Mouse (Mus musculus): ENCODE data around the gene Csf1. TPM values are rescaled to one million over a fixed set of nuclear protein-coding genes. Genes with fewer than 3 reads are reported as not detected.

The Csf1 gene
- total and polyA plus RNA-seq, 3 experiments, result 0.12 to 0.19 TPM; not detected in 1

DNA sequence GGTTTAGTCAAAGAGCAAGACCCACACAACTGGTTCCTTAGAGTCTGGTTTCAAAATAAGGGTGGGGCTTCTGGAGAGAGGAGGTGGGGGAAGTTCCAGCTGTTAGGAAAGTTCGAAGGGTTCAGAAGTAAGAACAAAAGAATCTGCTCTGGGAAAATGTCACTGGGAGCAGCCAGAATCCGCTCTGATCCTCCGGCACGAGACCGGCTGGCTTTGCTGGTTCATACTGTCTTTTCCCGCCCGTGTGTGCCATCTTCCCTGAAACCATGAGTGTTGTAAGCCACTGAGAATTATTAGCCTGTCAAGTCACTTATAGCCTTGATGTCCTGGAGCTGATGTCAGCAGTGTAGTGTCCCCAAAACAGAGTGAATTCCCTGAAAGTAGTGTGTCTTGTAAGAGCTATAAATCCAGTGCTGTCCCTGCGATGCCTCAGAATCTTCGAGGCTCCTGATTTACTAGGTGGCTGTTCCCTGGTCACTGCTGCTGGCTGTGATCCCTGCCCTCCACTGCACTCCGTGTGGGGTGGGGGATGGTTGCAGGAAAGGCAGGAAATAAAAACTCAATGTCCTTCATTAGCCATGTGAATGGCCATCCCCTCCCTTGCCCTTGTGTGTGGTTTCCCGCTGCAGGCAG, 26.8 kb upstream of the Csf1 start:
- Histone ChIP-seq H3K79me2 (ENCODE audit: control insufficient read depth, insufficient read depth, low read length, poor library complexity) (no peaks in the 10 kb centered on the region), H3K27ac (ENCODE audit: control insufficient read depth, low read depth, low read length) (no peak overlapping the region), H3K9ac (ENCODE audit: control insufficient read depth, low read depth, low read length, poor library complexity, severe bottlenecking) (no peak overlapping the region), H3K9me3 (replicated peaks; ENCODE audit: insufficient read depth, low read length) (no peaks in the 10 kb centered on the region), H3K4me1 (ENCODE audit: control insufficient read depth in 1 of 2, insufficient read depth in 2 of 2, low read length in 2 of 2) (no peaks in the 10 kb centered on the region), H3K27me3 (ENCODE audit: control insufficient read depth in 1 of 2, insufficient read depth in 2 of 2, low read length in 2 of 2) (peaks cover 7 to 11% of the 10 kb centered on the region in 2 experiments), H3K36me3 (ENCODE audit: control insufficient read depth in 1 of 2, insufficient read depth in 2 of 2, low read length in 2 of 2) (no peaks in the 10 kb centered on the region), H3K4me3 (ENCODE audit: control insufficient read depth in 1 of 2, insufficient read depth in 1 of 2, low read depth in 2 of 2, low read length in 2 of 2) (no peak overlapping the region)
- TF ChIP-seq NRF1 (IDR thresholded peaks at IDR 0.05; ENCODE audit: insufficient read depth, low read depth, low read length, poor library complexity, severe bottlenecking), result no peak
- no peak for DNase-seq (ENCODE audit: low read depth, low spot score)

DNA sequence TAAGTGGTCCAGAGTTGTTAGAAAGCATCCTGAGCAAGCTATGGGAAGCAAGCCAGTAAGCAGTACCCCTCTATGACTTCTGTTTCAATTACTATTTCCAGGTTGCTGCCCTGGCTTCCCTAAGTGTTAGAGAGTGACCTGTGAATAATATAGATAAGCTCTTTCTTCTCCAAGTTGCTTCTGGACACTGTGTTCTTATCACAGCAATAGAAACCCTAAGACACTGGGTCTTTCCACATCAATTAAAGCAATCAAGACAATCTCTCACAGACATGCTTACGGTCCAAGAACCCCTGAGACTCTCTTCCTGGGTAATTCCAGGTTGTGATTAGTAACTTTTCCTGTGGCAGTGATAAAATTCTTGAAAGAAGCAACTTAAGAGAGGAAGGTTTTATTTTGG, 26.1 kb upstream of the Csf1 start:
- no peaks in the 10 kb centered on the region for H3K79me2 ChIP-seq (ENCODE audit: control insufficient read depth, insufficient read depth, low read length, poor library complexity)
- H3K27me3 ChIP-seq (ENCODE audit: control insufficient read depth in 1 of 2, insufficient read depth in 2 of 2, low read length in 2 of 2), result peaks cover 7 to 11% of the 10 kb centered on the region in 2 experiments
- no peak overlapping the region for H3K9ac ChIP-seq (ENCODE audit: control insufficient read depth, low read depth, low read length, poor library complexity, severe bottlenecking)
- no peaks in the 10 kb centered on the region for H3K36me3 ChIP-seq (ENCODE audit: control insufficient read depth in 1 of 2, insufficient read depth in 2 of 2, low read length in 2 of 2)
- DNase-seq (ENCODE audit: low read depth, low spot score), result no peak
- no peak overlapping the region for H3K27ac ChIP-seq (ENCODE audit: control insufficient read depth, low read depth, low read length)
- TF ChIP-seq ZC3H11A (IDR thresholded peaks at IDR 0.05; ENCODE audit: low read depth, low read length) (no peak), GABPA (IDR thresholded peaks at IDR 0.05; ENCODE audit: low read depth, low read length) (no peak), KAT2A (conservative IDR thresholded peaks at IDR 0.05; ENCODE audit: low read depth, low read length) (no peak), UBTF (IDR thresholded peaks at IDR 0.05; ENCODE audit: borderline replicate concordance, insufficient read depth, low read depth, low read length) (no peak), NRF1 (IDR thresholded peaks at IDR 0.05; ENCODE audit: insufficient read depth, low read depth, low read length, poor library complexity, severe bottlenecking) (no peak), CTCF (IDR thresholded peaks at IDR 0.05 in 2 of 3, conservative IDR thresholded peaks at IDR 0.05 in 1 of 3; ENCODE audit: control insufficient read depth in 1 of 3, insufficient read depth in 1 of 3, low read depth in 2 of 3, low read length in 3 of 3, poor library complexity in 1 of 3, severe bottlenecking in 1 of 3) (no peak)
- no peaks in the 10 kb centered on the region for H3K4me1 ChIP-seq (ENCODE audit: control insufficient read depth in 1 of 2, insufficient read depth in 2 of 2, low read length in 2 of 2)
- H3K4me3 ChIP-seq (ENCODE audit: control insufficient read depth in 1 of 2, insufficient read depth in 1 of 2, low read depth in 2 of 2, low read length in 2 of 2), result no peak overlapping the region
- H3K9me3 ChIP-seq (replicated peaks; ENCODE audit: insufficient read depth, low read length), result no peaks in the 10 kb centered on the region

DNA sequence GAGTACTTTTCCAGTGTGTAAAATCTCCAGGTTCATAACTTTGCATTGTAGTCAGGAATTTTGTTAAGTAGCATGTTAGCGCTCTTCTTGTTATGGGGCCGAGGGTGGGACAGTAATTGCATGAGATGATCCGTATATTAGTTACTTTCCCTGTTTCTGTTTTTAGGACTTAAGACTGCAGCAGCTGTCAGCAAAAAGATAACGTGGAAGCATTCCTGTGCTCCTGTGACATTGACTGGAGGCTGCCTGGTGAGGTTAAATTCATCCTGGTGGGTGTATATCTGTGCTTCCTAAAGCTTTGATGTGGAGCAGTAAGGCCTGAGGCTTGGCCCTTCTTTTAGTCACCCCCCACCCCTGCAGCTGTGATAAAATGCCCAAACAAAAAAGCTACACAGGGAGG, 25.3 kb upstream of the Csf1 start:
- Histone ChIP-seq H3K79me2 (ENCODE audit: control insufficient read depth, insufficient read depth, low read length, poor library complexity) (no peaks in the 10 kb centered on the region), H3K36me3 (ENCODE audit: control insufficient read depth in 1 of 2, insufficient read depth in 2 of 2, low read length in 2 of 2) (no peaks in the 10 kb centered on the region), H3K4me3 (ENCODE audit: control insufficient read depth in 1 of 2, insufficient read depth in 1 of 2, low read depth in 2 of 2, low read length in 2 of 2) (no peak overlapping the region), H3K9me3 (replicated peaks; ENCODE audit: insufficient read depth, low read length) (no peaks in the 10 kb centered on the region), H3K27ac (ENCODE audit: control insufficient read depth, low read depth, low read length) (no peak overlapping the region), H3K9ac (ENCODE audit: control insufficient read depth, low read depth, low read length, poor library complexity, severe bottlenecking) (no peak overlapping the region), H3K4me1 (ENCODE audit: control insufficient read depth in 1 of 2, insufficient read depth in 2 of 2, low read length in 2 of 2) (no peaks in the 10 kb centered on the region), H3K27me3 (ENCODE audit: control insufficient read depth in 1 of 2, insufficient read depth in 2 of 2, low read length in 2 of 2) (peaks cover 7 to 14% of the 10 kb centered on the region in 2 experiments)
- no peak for TF ChIP-seq CHD2 (IDR thresholded peaks at IDR 0.05; ENCODE audit: low read length)
- TF ChIP-seq MEF2A (IDR thresholded peaks at IDR 0.05; ENCODE audit: extremely low read depth, insufficient replicate concordance, low read depth, low read length, poor library complexity, severe bottlenecking), result no peak
- no peak for TF ChIP-seq GATA1 (IDR thresholded peaks at IDR 0.05; ENCODE audit: low read depth, low read length)
- TF ChIP-seq SIN3A (IDR thresholded peaks at IDR 0.05; ENCODE audit: low read length), result no peak
- TF ChIP-seq MYC (IDR thresholded peaks at IDR 0.05; ENCODE audit: low read depth, low read length), result no peak
- no peak for TF ChIP-seq E2F4 (IDR thresholded peaks at IDR 0.05; ENCODE audit: borderline replicate concordance, low read depth, low read length)
- TF ChIP-seq UBTF (IDR thresholded peaks at IDR 0.05; ENCODE audit: borderline replicate concordance, insufficient read depth, low read depth, low read length), result no peak
- TF ChIP-seq ELF1 (IDR thresholded peaks at IDR 0.05; ENCODE audit: low read depth, low read length), result no peak
- no peak for TF ChIP-seq NRF1 (IDR thresholded peaks at IDR 0.05; ENCODE audit: insufficient read depth, low read depth, low read length, poor library complexity, severe bottlenecking)
- no peak for TF ChIP-seq ZNF384 (IDR thresholded peaks at IDR 0.05; ENCODE audit: low read depth, low read length)
- no peak for TF ChIP-seq USF2 (IDR thresholded peaks at IDR 0.05; ENCODE audit: borderline replicate concordance in 1 of 2, insufficient read depth in 1 of 2, low read depth in 1 of 2, low read length in 2 of 2)
- no peak for TF ChIP-seq RCOR1 (IDR thresholded peaks at IDR 0.05; ENCODE audit: low read depth, low read length)
- no peak for TF ChIP-seq GABPA (IDR thresholded peaks at IDR 0.05; ENCODE audit: low read depth, low read length)
- TF ChIP-seq MAX (IDR thresholded peaks at IDR 0.05; ENCODE audit: low read length), result no peak
- no peak for TF ChIP-seq ZMIZ1 (IDR thresholded peaks at IDR 0.05; ENCODE audit: low read depth, low read length)
- no peak for TF ChIP-seq CHD1 (IDR thresholded peaks at IDR 0.05; ENCODE audit: low read depth, low read length)
- TF ChIP-seq ZKSCAN1 (IDR thresholded peaks at IDR 0.05; ENCODE audit: low read depth, low read length), result no peak
- TF ChIP-seq BHLHE40 (IDR thresholded peaks at IDR 0.05; ENCODE audit: borderline replicate concordance, low read depth, low read length), result no peak
- no peak for TF ChIP-seq TBP (IDR thresholded peaks at IDR 0.05; ENCODE audit: low read depth, low read length)
- DNase-seq (ENCODE audit: low read depth, low spot score), result no peak

All from MEL (cell line).